7 mouse cellular contexts compared by ENCODE assay signal in genomic region chr17:29267931-29268681, GRCm38 (mm10). TPM values are rescaled to one million over a fixed set of nuclear protein-coding genes. Genes with fewer than 3 reads are reported as not detected.
A peak's percentile ranks its signal among the peaks of the same experiment; 100 is the strongest.
DNase-seq lines count a peak whose midpoint lies in the region; ATAC-seq and TF ChIP-seq lines count a peak whose summit lies in the region.

No protein-coding gene starts in this region.

- no peak for TF ChIP-seq EP300 in ES-Bruce4 (IDR thresholded peaks at IDR 0.05; ENCODE audit: insufficient read depth, low read depth, low read length)
- no peak for TF ChIP-seq EP300 in liver, postnatal 0 days (IDR thresholded peaks at IDR 0.05; ENCODE audit: low read depth)

- ATAC-seq in hindbrain, embryonic 15.5 days (ENCODE audit: low FRiP score, low read depth): peak; percentile 55
- 0 out of 2 replicates have a peak, but pooled peaks have one; percentile 0 for ATAC-seq in liver, postnatal 0 days
- ATAC-seq in granulocyte monocyte progenitor cell, adult 5-6 weeks (replicated peaks; ENCODE audit: poor library complexity, severe bottlenecking): no peak

- no peak for TF ChIP-seq CTCF in ES-Bruce4 (IDR thresholded peaks at IDR 0.05; ENCODE audit: low read depth, low read length)
- TF ChIP-seq CTCF in liver, postnatal 0 days (IDR thresholded peaks at IDR 0.05; ENCODE audit: low read depth): no peak

- 60% methylated on average over 6 of the region's 6 CpGs for WGBS in hindbrain, embryonic 15.5 days
- 57% methylated on average over 6 of the region's 6 CpGs for WGBS in liver, postnatal 0 days (ENCODE audit: insufficient replicate concordance)

- H3K27ac ChIP-seq in ES-Bruce4 (ENCODE audit: insufficient read depth, low read length): no peak overlapping the region
- H3K27ac ChIP-seq in hindbrain, embryonic 15.5 days (replicated peaks): peak overlapping the region; percentile 86
- peak overlapping the region; percentile 92 for H3K27ac ChIP-seq in liver, postnatal 0 days (ENCODE audit: low read depth)

- no peak overlapping the region for H3K4me3 ChIP-seq in ES-Bruce4 (ENCODE audit: low read depth, low read length)
- H3K4me3 ChIP-seq in hindbrain, embryonic 15.5 days: peak overlapping the region; percentile 70
- H3K4me3 ChIP-seq in liver, postnatal 0 days (ENCODE audit: low read depth, low read length): peak overlapping the region; percentile 81

- H3K4me1 ChIP-seq in ES-Bruce4 (ENCODE audit: control insufficient read depth, insufficient read depth, low read length): no peaks in the 10 kb centered on the region
- H3K4me1 ChIP-seq in hindbrain, embryonic 15.5 days (replicated peaks): peaks cover 31% of the 10 kb centered on the region
- peaks cover 31% of the 10 kb centered on the region for H3K4me1 ChIP-seq in liver, postnatal 0 days (ENCODE audit: insufficient read depth)

- peak overlapping the region; percentile 66 for H3K4me2 ChIP-seq in hindbrain, embryonic 15.5 days
- H3K4me2 ChIP-seq in liver, postnatal 0 days (ENCODE audit: low read depth, low read length): peak overlapping the region; percentile 88

- peak overlapping the region; percentile 42 for H3K9ac ChIP-seq in ES-Bruce4 (ENCODE audit: low read depth, poor library complexity, severe bottlenecking)
- H3K9ac ChIP-seq in hindbrain, embryonic 15.5 days: peak overlapping the region; percentile 77; the same call in 1 of the 2 replicates
- peak overlapping the region; percentile 86; the same call in 1 of the 2 replicates for H3K9ac ChIP-seq in liver, postnatal 0 days (replicated peaks)

- TF ChIP-seq POLR2A in ES-Bruce4 (IDR thresholded peaks at IDR 0.05; ENCODE audit: insufficient read depth, low read length): no peak

- H3K27me3 ChIP-seq in ES-Bruce4 (ENCODE audit: control insufficient read depth, insufficient read depth, low read length, poor library complexity, severe bottlenecking): no peaks in the 10 kb centered on the region
- H3K27me3 ChIP-seq in hindbrain, embryonic 15.5 days: no peaks in the 10 kb centered on the region
- no peaks in the 10 kb centered on the region for H3K27me3 ChIP-seq in liver, postnatal 0 days (ENCODE audit: insufficient read depth, low read length)

- no peaks in the 10 kb centered on the region for H3K9me3 ChIP-seq in ES-Bruce4 (replicated peaks; ENCODE audit: control insufficient read depth, insufficient read depth, low read length, poor library complexity, severe bottlenecking)
- no peaks in the 10 kb centered on the region for H3K9me3 ChIP-seq in hindbrain, embryonic 15.5 days
- no peaks in the 10 kb centered on the region for H3K9me3 ChIP-seq in liver, postnatal 0 days (ENCODE audit: low read length)

- peak; percentile 17 for DNase-seq in brain, adult 2 months (ENCODE audit: low read depth, low spot score)
- no peak for DNase-seq in liver, postnatal 0 days
- DNase-seq in spleen, postnatal 4 days (ENCODE audit: low spot score in 2 of 2): no peak
- DNase-seq in thymus, postnatal 0 days (ENCODE audit: low spot score): no peak

- no peaks in the 10 kb centered on the region for H3K36me3 ChIP-seq in ES-Bruce4 (ENCODE audit: control insufficient read depth, insufficient read depth, low read length, poor library complexity, severe bottlenecking)
- H3K36me3 ChIP-seq in hindbrain, embryonic 15.5 days: no peaks in the 10 kb centered on the region
- H3K36me3 ChIP-seq in liver, postnatal 0 days (replicated peaks; ENCODE audit: insufficient read depth, low read length): no peaks in the 10 kb centered on the region

RNA-seq across cellular contexts. Expression of gene BC004004, which starts 0.5 kb away (rescaled TPM):
- 39.5 and 54.0 TPM in 2 replicates for polyA plus RNA-seq in ES-Bruce4 (2011; ENCODE audit: insufficient read depth, insufficient read length, low read depth, missing spikeins)
- 112 and 121 TPM in 2 replicates for polyA plus RNA-seq in hindbrain, embryonic 15.5 days (2015; fragmentation: Nextera tagmentation; extraction: Ambion mirVana)
- 101 and 105 TPM in 2 replicates for polyA plus RNA-seq in liver, postnatal 0 days (2015; fragmentation: Nextera tagmentation; extraction: Ambion mirVana)
- 97.2 and 127 TPM in 2 replicates for total RNA-seq in granulocyte monocyte progenitor cell, adult 5-6 weeks (2014; fragmentation: Nextera tagmentation)
- total RNA-seq in granulocyte monocyte progenitor cell, adult 5-6 weeks (2017): 67.3 and 108 TPM in 2 replicates
- polyA plus RNA-seq in thymus, postnatal 0 days (2015; fragmentation: Nextera tagmentation; extraction: Ambion mirVana): 92.2 and 95.2 TPM in 2 replicates

RNA-seq across cellular contexts. Expression of gene Ppil1, which starts 4.1 kb away (rescaled TPM):
- polyA plus RNA-seq in ES-Bruce4 (2011; ENCODE audit: insufficient read depth, insufficient read length, low read depth, missing spikeins): 92.7 and 101 TPM in 2 replicates
- 105 and 108 TPM in 2 replicates for polyA plus RNA-seq in hindbrain, embryonic 15.5 days (2015; fragmentation: Nextera tagmentation; extraction: Ambion mirVana)
- 36.1 and 42.1 TPM in 2 replicates for polyA plus RNA-seq in liver, postnatal 0 days (2015; fragmentation: Nextera tagmentation; extraction: Ambion mirVana)
- 83.0 and 122 TPM in 2 replicates for total RNA-seq in granulocyte monocyte progenitor cell, adult 5-6 weeks (2014; fragmentation: Nextera tagmentation)
- 97.1 and 107 TPM in 2 replicates for total RNA-seq in granulocyte monocyte progenitor cell, adult 5-6 weeks (2017)
- polyA plus RNA-seq in thymus, postnatal 0 days (2015; fragmentation: Nextera tagmentation; extraction: Ambion mirVana): 118 and 133 TPM in 2 replicates

RNA-seq across cellular contexts. Expression of gene Cpne5, which starts 30.1 kb away (rescaled TPM):
- polyA plus RNA-seq in ES-Bruce4 (2011; ENCODE audit: insufficient read depth, insufficient read length, low read depth, missing spikeins): 1.8 and 4.4 TPM in 2 replicates
- polyA plus RNA-seq in hindbrain, embryonic 15.5 days (2015; fragmentation: Nextera tagmentation; extraction: Ambion mirVana): 41.1 and 42.6 TPM in 2 replicates
- 0.33 and 0.46 TPM in 2 replicates for polyA plus RNA-seq in liver, postnatal 0 days (2015; fragmentation: Nextera tagmentation; extraction: Ambion mirVana)
- 5.9 and 6.3 TPM in 2 replicates for total RNA-seq in granulocyte monocyte progenitor cell, adult 5-6 weeks (2014; fragmentation: Nextera tagmentation)
- total RNA-seq in granulocyte monocyte progenitor cell, adult 5-6 weeks (2017): 1.7 and 14.3 TPM in 2 replicates
- 2.8 and 3.0 TPM in 2 replicates for polyA plus RNA-seq in thymus, postnatal 0 days (2015; fragmentation: Nextera tagmentation; extraction: Ambion mirVana)

RNA-seq across cellular contexts. Expression of gene Pi16, which starts 49.4 kb away (rescaled TPM):
- 0.39 TPM in 1 of 2 replicates, not detected in the other for polyA plus RNA-seq in ES-Bruce4 (2011; ENCODE audit: insufficient read depth, insufficient read length, low read depth, missing spikeins)
- 2.1 and 2.3 TPM in 2 replicates for polyA plus RNA-seq in hindbrain, embryonic 15.5 days (2015; fragmentation: Nextera tagmentation; extraction: Ambion mirVana)
- polyA plus RNA-seq in liver, postnatal 0 days (2015; fragmentation: Nextera tagmentation; extraction: Ambion mirVana): 2.1 and 2.2 TPM in 2 replicates
- 7.0 and 15.7 TPM in 2 replicates for total RNA-seq in granulocyte monocyte progenitor cell, adult 5-6 weeks (2014; fragmentation: Nextera tagmentation)
- total RNA-seq in granulocyte monocyte progenitor cell, adult 5-6 weeks (2017): 9.9 and 10.8 TPM in 2 replicates
- 3.7 and 4.4 TPM in 2 replicates for polyA plus RNA-seq in thymus, postnatal 0 days (2015; fragmentation: Nextera tagmentation; extraction: Ambion mirVana)
